Mouse (Mus musculus) heart, embryonic 14.5 days (tissue): ENCODE measurements around the gene Evpl. TPM values are rescaled to one million over a fixed set of nuclear protein-coding genes. Genes with fewer than 3 reads are reported as not detected.

Source experiments
- ATAC-seq: fragments of 200-750 bp; cut with Nextera tagmentation; 2 replicates; pipeline ENCODE4 v1.8.0; 2017; ENCODE audit warnings: low read depth, moderate TSS enrichment; ENCODE audit not compliant: insufficient number of reproducible peaks, insufficient read depth, low FRiP score
- H3K27ac ChIP-seq, 2 experiments: fragments of 200-500 bp in 1 of 2; fragments of 300-500 bp in 1 of 2; sonication (generic) in 1 of 2; replicated peaks in 1 of 2; 2 replicates each; pipeline ENCODE4 v1.5.1; 2012 to 2014; ENCODE audit warnings: low read depth in 2 of 2, low read length in 2 of 2, control low read depth in 1 of 2, mild to moderate bottlenecking in 1 of 2, mixed read lengths in 1 of 2; ENCODE audit not compliant: control insufficient read depth in 1 of 2, insufficient read depth in 1 of 2
- H3K27me3 ChIP-seq: fragments of 300-500 bp; sonication (generic); 2 replicates; pipeline ENCODE4 v1.6.1; 2014; ENCODE audit warnings: mild to moderate bottlenecking, low read length, control low read depth; ENCODE audit not compliant: control insufficient read depth, insufficient read depth
- H3K36me3 ChIP-seq: fragments of 300-500 bp; sonication (generic); 2 replicates; pipeline ENCODE4 v1.6.1; 2014; ENCODE audit warnings: mild to moderate bottlenecking, control low read depth, low read length, mixed read lengths; ENCODE audit not compliant: control insufficient read depth, insufficient read depth
- H3K4me1 ChIP-seq, 2 experiments: fragments of 200-500 bp in 1 of 2; fragments of 300-500 bp in 1 of 2; sonication (generic) in 1 of 2; 2 replicates each; pipeline ENCODE4 v1.6.1; 2012 to 2014; ENCODE audit warnings: low read length in 2 of 2, control low read depth in 1 of 2, mixed read lengths in 1 of 2; ENCODE audit not compliant: control insufficient read depth in 2 of 2, insufficient read depth in 2 of 2
- H3K4me2 ChIP-seq: fragments of 300-500 bp; sonication (generic); 2 replicates; pipeline ENCODE4 v1.6.1; 2014; ENCODE audit warnings: mild to moderate bottlenecking, low read length
- H3K4me3 ChIP-seq, 2 experiments: fragments of 200-500 bp in 1 of 2; fragments of 300-500 bp in 1 of 2; sonication (generic) in 1 of 2; 2 replicates each; pipeline ENCODE4 v1.5.1; 2012 to 2014; ENCODE audit warnings: low read length in 2 of 2, mild to moderate bottlenecking in 2 of 2, control low read depth in 1 of 2, low read depth in 1 of 2, moderate library complexity in 1 of 2; ENCODE audit not compliant: control insufficient read depth in 1 of 2, insufficient read depth in 1 of 2
- H3K9ac ChIP-seq: fragments of 300-500 bp; sonication (generic); 2 replicates; pipeline ENCODE4 v1.6.1; 2014; ENCODE audit warnings: mild to moderate bottlenecking, low read length
- H3K9me3 ChIP-seq: fragments of 300-500 bp; sonication (generic); 2 replicates; pipeline ENCODE4 v1.6.1; 2016; ENCODE audit warnings: low read length, control low read depth; ENCODE audit not compliant: control insufficient read depth
- WGBS: fragments of 180-500 bp; shearing (Covaris S2); extraction: QIAGEN DNeasy Blood & Tissue Kit; methylation state at CpG from one replicate; pipeline ENCODE4 v1.1.7; 2014; 5-methylcytosine and 5-hydroxymethylcytosine counted together
- polyA plus RNA-seq: library from polyadenylated mRNA; unstranded; fragments of >200 nt; fragmentation: Nextera tagmentation; extraction: Ambion mirVana; gene quantifications from 2 replicates; pipeline ENCODE4 v1.2.1, GENCODE M21; 2014

Evpl gene
- polyA plus RNA-seq, result 0.58 and 0.63 TPM in 2 replicates

- Histone ChIP-seq H3K27ac (no peak within 1 kb of the TSS), H3K9ac (no peak within 1 kb of the TSS), H3K27me3 (peaks cover 50% of the 10 kb centered on the region), H3K4me1 (no peaks in the 10 kb centered on the region; a peak in 1 of 4 replicates), H3K9me3 (no peaks in the 10 kb centered on the region), H3K36me3 (no peaks in the 10 kb centered on the region), H3K4me2 (peak within 1 kb of the TSS; percentile 51), H3K4me3 (peak within 1 kb of the TSS; percentile 2 to 18; a peak in 1 of 4 replicates)
- peak; percentile 45; the same call in 1 of the 2 replicates for ATAC-seq
- 13% methylated on average over 28 of the region's 31 CpGs for WGBS
These were observed at the start of gene Evpl for GRCm38 (mm10) chr11:116237742-116238395. Evpl (minus strand) TSS chr11:116238077.

- 0 out of 2 replicates have a peak, but pooled peaks cover 3% of the 10 kb centered on the region for H3K9me3 ChIP-seq
- no peak overlapping the region for H3K4me3 ChIP-seq
- ATAC-seq, result no peak
- peaks cover 0 to 5% of the 10 kb centered on the region in 2 experiments; a peak in 1 of 4 replicates for H3K4me1 ChIP-seq
- 68% methylated on average over 5 of the region's 5 CpGs for WGBS
- H3K27ac ChIP-seq, result no peak overlapping the region
- peaks cover 37% of the 10 kb centered on the region for H3K27me3 ChIP-seq
- peaks cover 48% of the 10 kb centered on the region for H3K36me3 ChIP-seq
- H3K9ac ChIP-seq, result no peak overlapping the region
- H3K4me2 ChIP-seq, result no peak overlapping the region
These were observed 49.5 kb upstream of the Evpl start for GRCm38 (mm10) chr11:116287351-116287750.

- peaks cover 8% of the 10 kb centered on the region in 2 experiments for H3K4me1 ChIP-seq
- H3K4me3 ChIP-seq, result no peak overlapping the region
- H3K27me3 ChIP-seq, result peaks cover 52% of the 10 kb centered on the region
- no peak for ATAC-seq
- 60% methylated on average over 7 of the region's 7 CpGs for WGBS
- H3K9me3 ChIP-seq, result 0 out of 2 replicates have a peak, but pooled peaks cover 3% of the 10 kb centered on the region
- H3K4me2 ChIP-seq, result no peak overlapping the region
- no peak overlapping the region for H3K9ac ChIP-seq
- H3K27ac ChIP-seq, result no peak overlapping the region
- peaks cover 33% of the 10 kb centered on the region for H3K36me3 ChIP-seq
These were observed 47.9 kb upstream of the Evpl start for GRCm38 (mm10) chr11:116285770-116286191.

DNA sequence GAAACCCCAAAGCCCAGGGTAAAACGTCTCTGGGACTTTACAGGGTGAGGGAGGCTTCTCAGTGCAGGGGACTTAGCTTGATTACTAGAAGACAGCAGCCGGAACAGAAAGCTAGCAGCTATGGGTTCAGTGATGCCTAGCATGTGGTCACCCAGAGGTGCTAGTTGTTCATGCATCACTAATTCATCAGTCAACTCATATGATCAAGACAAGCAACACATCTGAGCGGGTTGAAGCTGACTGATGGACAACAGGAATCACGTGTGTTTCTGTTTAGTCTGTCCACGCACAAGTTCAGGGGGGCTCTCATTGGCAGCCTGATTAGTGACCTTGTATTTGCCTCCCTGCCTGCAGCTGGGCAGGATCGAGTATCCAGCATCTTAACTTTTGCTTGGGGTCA lies 46.1 kb upstream of the Evpl start:
- no peak overlapping the region for H3K27ac ChIP-seq
- no peak for ATAC-seq
- H3K4me1 ChIP-seq, result peaks cover 5 to 8% of the 10 kb centered on the region in 2 experiments
- H3K9ac ChIP-seq, result no peak overlapping the region
- H3K4me2 ChIP-seq, result no peak overlapping the region
- peaks cover 64% of the 10 kb centered on the region for H3K27me3 ChIP-seq
- H3K4me3 ChIP-seq, result no peak overlapping the region
- 58% methylated on average over 6 of the region's 6 CpGs for WGBS
- 0 out of 2 replicates have a peak, but pooled peaks cover 3% of the 10 kb centered on the region for H3K9me3 ChIP-seq
- peaks cover 17% of the 10 kb centered on the region for H3K36me3 ChIP-seq

- 9% methylated on average over 48 of the region's 48 CpGs for whole genome bisulfite sequencing
- no peak overlapping the region for H3K4me3 ChIP-seq
- no peak overlapping the region for H3K27ac ChIP-seq
- no peak overlapping the region for H3K9ac ChIP-seq
- H3K4me1 ChIP-seq, result peaks cover 5 to 8% of the 10 kb centered on the region in 2 experiments
- no peak; the same call in 1 of the 2 replicates for ATAC-seq
- H3K4me2 ChIP-seq, result no peak overlapping the region
- H3K27me3 ChIP-seq, result peaks cover 64% of the 10 kb centered on the region
- H3K9me3 ChIP-seq, result 0 out of 2 replicates have a peak, but pooled peaks cover 3% of the 10 kb centered on the region
- peaks cover 8% of the 10 kb centered on the region for H3K36me3 ChIP-seq
These were observed 45.1 kb upstream of the Evpl start for GRCm38 (mm10) chr11:116282912-116283521.

DNA sequence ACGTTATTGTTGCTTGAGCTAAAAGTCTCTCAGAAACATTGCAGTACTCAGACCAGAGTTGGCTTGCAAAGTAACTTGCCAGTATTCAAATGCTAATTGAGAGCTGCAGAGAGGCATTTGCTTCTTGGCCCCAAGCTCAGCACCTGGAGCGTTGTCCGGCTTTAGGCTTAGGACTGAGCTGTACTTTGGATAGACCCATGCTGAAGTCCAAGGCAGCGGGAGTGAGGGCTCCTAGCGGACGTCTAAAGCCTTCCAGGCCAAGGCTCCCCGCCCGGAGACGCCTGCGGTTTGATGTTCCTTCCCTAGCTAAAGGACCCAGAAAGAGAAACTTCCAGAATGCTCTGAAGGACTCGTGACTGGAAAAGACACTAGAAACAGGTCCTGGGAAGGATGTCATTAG lies 44.2 kb upstream of the Evpl start:
- no peak overlapping the region for H3K4me3 ChIP-seq
- H3K27ac ChIP-seq, result no peak overlapping the region
- H3K4me1 ChIP-seq, result peaks cover 5 to 8% of the 10 kb centered on the region in 2 experiments
- H3K9ac ChIP-seq, result no peak overlapping the region
- 0 out of 2 replicates have a peak, but pooled peaks cover 3% of the 10 kb centered on the region for H3K9me3 ChIP-seq
- 2% methylated on average over 11 of the region's 11 CpGs for WGBS
- no peaks in the 10 kb centered on the region for H3K36me3 ChIP-seq
- peak overlapping the region; percentile 67 for H3K4me2 ChIP-seq
- H3K27me3 ChIP-seq, result peaks cover 64% of the 10 kb centered on the region
- ATAC-seq, result no peak

DNA sequence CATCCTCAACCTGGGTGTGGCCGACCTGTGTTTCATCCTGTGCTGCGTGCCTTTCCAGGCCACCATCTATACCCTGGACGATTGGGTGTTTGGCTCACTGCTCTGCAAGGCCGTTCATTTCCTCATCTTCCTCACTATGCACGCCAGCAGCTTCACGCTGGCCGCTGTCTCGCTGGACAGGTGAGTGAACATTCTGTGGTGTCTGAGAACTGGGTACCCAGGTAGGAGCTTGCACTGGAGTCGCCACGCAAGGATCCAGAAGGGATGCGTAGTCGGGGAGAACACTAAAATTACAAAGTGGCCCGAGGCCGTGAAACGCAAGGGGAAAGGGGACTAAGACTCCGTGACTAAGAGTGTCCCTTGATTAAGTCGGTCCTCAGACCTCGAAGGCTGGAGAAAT lies 43.8 kb upstream of the Evpl start:
- peak overlapping the region; percentile 49; the same call in 1 of the 2 replicates for H3K9ac ChIP-seq
- H3K9me3 ChIP-seq, result 0 out of 2 replicates have a peak, but pooled peaks cover 3% of the 10 kb centered on the region
- peak overlapping the region; percentile 29 to 34 for H3K4me3 ChIP-seq
- 2% methylated on average over 18 of the region's 18 CpGs for WGBS
- no peak overlapping the region for H3K27ac ChIP-seq
- H3K4me2 ChIP-seq, result peak overlapping the region; percentile 67
- H3K4me1 ChIP-seq, result peaks cover 5 to 8% of the 10 kb centered on the region in 2 experiments
- no peak for ATAC-seq
- peaks cover 64% of the 10 kb centered on the region for H3K27me3 ChIP-seq
- H3K36me3 ChIP-seq, result no peaks in the 10 kb centered on the region
